Mouse (Mus musculus): ENCODE results near the gene Hrg.
"Not testable (repeated sequence)": the region's sequence is repeated elsewhere in the genome, so short reads cannot be mapped to it uniquely, and the experiment has no call there.

Hrg gene

DNA sequence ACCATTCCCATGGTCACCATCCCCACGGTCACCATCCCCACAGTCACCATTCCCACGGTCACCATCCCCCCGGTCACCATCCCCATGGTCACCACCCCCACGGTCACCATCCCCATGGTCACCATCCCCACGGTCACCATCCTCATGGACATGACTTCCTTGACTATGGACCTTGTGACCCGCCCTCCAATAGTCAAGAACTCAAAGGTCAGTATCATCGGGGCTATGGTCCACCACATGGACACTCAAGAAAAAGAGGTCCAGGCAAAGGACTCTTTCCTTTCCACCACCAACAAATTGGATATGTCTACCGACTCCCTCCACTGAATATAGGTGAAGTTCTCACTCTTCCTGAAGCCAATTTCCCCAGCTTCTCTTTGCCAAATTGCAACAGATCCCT is 10.2 kb downstream of the Hrg start:
- DNase-seq (ENCODE audit: low spot score): no peak

GRCm38 (mm10) chr16:22962256-22962655 is 11.4 kb downstream of the Hrg start:
- no peak for DNase-seq (ENCODE audit: low spot score)

DNA sequence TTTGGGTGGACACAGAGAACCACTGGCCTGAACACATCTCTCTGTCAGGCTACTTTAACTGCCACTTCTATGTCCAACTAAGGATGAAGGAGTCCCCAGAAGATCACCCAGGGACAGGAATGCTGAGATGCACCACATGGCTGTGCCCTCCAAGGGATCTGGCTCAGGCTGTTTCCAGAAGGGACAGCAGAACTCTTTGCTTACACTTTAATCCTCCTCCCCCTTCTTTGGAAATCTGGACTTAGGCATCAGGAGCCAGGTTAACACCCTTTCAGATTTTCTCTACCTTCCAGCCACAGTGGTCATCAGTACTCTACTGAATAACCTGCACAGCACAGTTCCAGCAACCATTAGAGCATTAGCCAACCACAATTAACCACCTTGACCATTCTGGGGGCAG is 12.4 kb downstream of the Hrg start:
- no peak for DNase-seq (ENCODE audit: low spot score)

- no peak for DNase-seq (ENCODE audit: low spot score)
These were observed 16.6 kb downstream of the Hrg start for GRCm38 (mm10) chr16:22967383-22968030.

DNA sequence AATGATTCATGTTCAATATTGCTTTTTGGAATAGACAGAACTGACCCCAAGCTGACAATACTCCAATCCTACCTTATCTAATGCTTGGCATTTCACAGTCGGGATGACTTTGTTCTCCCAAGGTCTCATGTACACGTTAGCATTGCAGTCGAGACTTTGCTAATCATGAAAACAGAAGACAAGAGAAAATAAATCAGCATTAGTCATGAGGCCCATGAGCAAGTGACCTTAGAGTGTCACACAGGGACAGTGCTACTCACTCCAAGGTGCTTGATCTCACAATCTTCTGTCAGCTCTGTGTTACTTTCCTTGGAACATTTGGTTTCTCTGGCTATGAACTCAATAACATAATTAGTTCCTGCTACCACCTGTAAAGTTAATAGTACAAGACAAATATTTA is 46.1 kb downstream of the Hrg start:
- DNase-seq (ENCODE audit: low spot score): not testable (repeated sequence)
